Mouse (Mus musculus): ENCODE results near the gene Ofd1. TPM values are rescaled to one million over a fixed set of nuclear protein-coding genes. Genes with fewer than 3 reads are reported as not detected.

Gene Ofd1
- polyA plus RNA-seq, 1 experiment = 19.8 TPM

DNA sequence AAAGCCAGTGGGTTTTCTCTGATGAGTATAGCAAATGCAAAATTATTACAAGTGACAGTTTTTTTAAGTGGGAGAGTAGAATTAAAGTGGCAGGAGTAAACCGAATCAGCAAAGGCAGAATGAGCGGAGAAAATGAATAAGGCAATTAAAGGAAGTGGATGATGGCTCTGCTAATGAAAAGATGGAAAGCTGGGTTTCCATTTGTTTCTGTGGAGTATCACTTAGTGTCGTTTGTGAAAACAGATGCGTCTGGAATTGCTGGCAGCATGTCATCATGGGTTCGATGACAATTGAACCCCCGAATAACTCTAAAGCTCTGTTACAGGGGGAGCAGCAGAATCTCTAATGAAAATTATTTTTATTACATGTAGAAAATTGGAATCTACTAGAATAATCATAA is 92.4 kb downstream of the Ofd1 start:
- TF ChIP-seq POLR2A (IDR thresholded peaks at IDR 0.05; ENCODE audit: insufficient read depth, low read length) (no peak), CTCF (IDR thresholded peaks at IDR 0.05; ENCODE audit: low read depth, low read length) (no peak), EP300 (IDR thresholded peaks at IDR 0.05; ENCODE audit: insufficient read depth, low read depth, low read length) (no peak)
- no peaks in the 10 kb centered on the region for H3K27me3 ChIP-seq (ENCODE audit: control insufficient read depth, insufficient read depth, low read length, poor library complexity, severe bottlenecking)
- no peaks in the 10 kb centered on the region for H3K9me3 ChIP-seq (replicated peaks; ENCODE audit: control insufficient read depth, insufficient read depth, low read length, poor library complexity, severe bottlenecking)
- no peaks in the 10 kb centered on the region for H3K36me3 ChIP-seq (ENCODE audit: control insufficient read depth, insufficient read depth, low read length, poor library complexity, severe bottlenecking)
- H3K9ac ChIP-seq (ENCODE audit: low read depth, poor library complexity, severe bottlenecking) = no peak overlapping the region
- no peaks in the 10 kb centered on the region for H3K4me1 ChIP-seq (ENCODE audit: control insufficient read depth, insufficient read depth, low read length)
- no peak overlapping the region for H3K4me3 ChIP-seq (ENCODE audit: low read depth, low read length)
- H3K27ac ChIP-seq (ENCODE audit: insufficient read depth, low read length) = no peak overlapping the region

GRCm38 (mm10) chrX:166344228-166345015 is 96.1 kb downstream of the Ofd1 start:
- Histone ChIP-seq H3K27me3 (ENCODE audit: control insufficient read depth, insufficient read depth, low read length, poor library complexity, severe bottlenecking) (no peaks in the 10 kb centered on the region), H3K4me1 (ENCODE audit: control insufficient read depth, insufficient read depth, low read length) (no peaks in the 10 kb centered on the region), H3K36me3 (ENCODE audit: control insufficient read depth, insufficient read depth, low read length, poor library complexity, severe bottlenecking) (no peaks in the 10 kb centered on the region), H3K9ac (ENCODE audit: low read depth, poor library complexity, severe bottlenecking) (no peak overlapping the region), H3K4me3 (ENCODE audit: low read depth, low read length) (no peak overlapping the region), H3K9me3 (replicated peaks; ENCODE audit: control insufficient read depth, insufficient read depth, low read length, poor library complexity, severe bottlenecking) (no peaks in the 10 kb centered on the region), H3K27ac (ENCODE audit: insufficient read depth, low read length) (no peak overlapping the region)
- TF ChIP-seq EP300 (IDR thresholded peaks at IDR 0.05; ENCODE audit: insufficient read depth, low read depth, low read length) = no peak
- TF ChIP-seq CTCF (IDR thresholded peaks at IDR 0.05; ENCODE audit: low read depth, low read length) = no peak
- TF ChIP-seq POLR2A (IDR thresholded peaks at IDR 0.05; ENCODE audit: insufficient read depth, low read length) = no peak

DNA sequence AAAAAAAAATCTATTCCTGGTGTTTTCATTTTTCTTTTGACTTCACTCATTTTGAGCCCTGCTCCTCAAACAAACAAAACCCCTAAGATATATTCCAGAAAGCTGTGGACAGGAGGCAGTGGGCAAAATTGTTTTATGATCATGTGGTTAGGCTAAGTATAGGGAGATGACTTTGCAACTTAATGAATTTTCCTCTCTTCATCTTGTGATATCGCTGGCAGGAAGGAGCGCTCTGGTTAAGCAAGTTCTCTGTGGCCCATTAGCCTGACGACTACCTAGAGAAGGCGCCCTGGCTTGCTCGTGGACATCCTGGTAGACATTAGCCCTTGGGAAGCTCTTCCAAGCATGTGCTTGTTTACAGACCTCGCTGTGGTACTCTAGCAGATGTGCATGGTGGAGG is 98.7 kb downstream of the Ofd1 start:
- no peaks in the 10 kb centered on the region for H3K9me3 ChIP-seq (replicated peaks; ENCODE audit: control insufficient read depth, insufficient read depth, low read length, poor library complexity, severe bottlenecking)
- no peaks in the 10 kb centered on the region for H3K36me3 ChIP-seq (ENCODE audit: control insufficient read depth, insufficient read depth, low read length, poor library complexity, severe bottlenecking)
- H3K9ac ChIP-seq (ENCODE audit: low read depth, poor library complexity, severe bottlenecking) = no peak overlapping the region
- no peaks in the 10 kb centered on the region for H3K4me1 ChIP-seq (ENCODE audit: control insufficient read depth, insufficient read depth, low read length)
- no peak overlapping the region for H3K4me3 ChIP-seq (ENCODE audit: low read depth, low read length)
- H3K27me3 ChIP-seq (ENCODE audit: control insufficient read depth, insufficient read depth, low read length, poor library complexity, severe bottlenecking) = no peaks in the 10 kb centered on the region
- TF ChIP-seq EP300 (IDR thresholded peaks at IDR 0.05; ENCODE audit: insufficient read depth, low read depth, low read length) = no peak
- TF ChIP-seq POLR2A (IDR thresholded peaks at IDR 0.05; ENCODE audit: insufficient read depth, low read length) = no peak
- TF ChIP-seq CTCF (IDR thresholded peaks at IDR 0.05; ENCODE audit: low read depth, low read length) = no peak
- no peak overlapping the region for H3K27ac ChIP-seq (ENCODE audit: insufficient read depth, low read length)

Other genes starting within 250 kb of the Ofd1 start
- gene Gpm6b, start 201.8 kb downstream of the Ofd1 start, polyA plus RNA-seq (2011; ENCODE audit: insufficient read depth, insufficient read length, low read depth, missing spikeins) = 2.0 and 3.3 TPM in 2 replicates
- 11.0 and 12.3 TPM in 2 replicates for gene Trappc2, start 130 bp downstream of the Ofd1 start, polyA plus RNA-seq (2011; ENCODE audit: insufficient read depth, insufficient read length, low read depth, missing spikeins)
- 74.9 and 75.8 TPM in 2 replicates for gene Rab9, start 39.2 kb upstream of the Ofd1 start, polyA plus RNA-seq (2011; ENCODE audit: insufficient read depth, insufficient read length, low read depth, missing spikeins)
- gene Tceanc, start 77.9 kb upstream of the Ofd1 start, polyA plus RNA-seq (2011; ENCODE audit: insufficient read depth, insufficient read length, low read depth, missing spikeins) = 9.9 and 10.5 TPM in 2 replicates
- gene Egfl6, start 145.0 kb upstream of the Ofd1 start, polyA plus RNA-seq (2011; ENCODE audit: insufficient read depth, insufficient read length, low read depth, missing spikeins) = 0.30 and 0.49 TPM in 2 replicates